Mouse (Mus musculus) gastrocnemius, adult 2 months (tissue): ENCODE data around the gene Asic1. TPM values are rescaled to one million over a fixed set of nuclear protein-coding genes. Genes with fewer than 3 reads are reported as not detected.
A peak's percentile ranks its signal among the peaks of the same experiment; 100 is the strongest.
"Not testable (repeated sequence)": the region's sequence is repeated elsewhere in the genome, so short reads cannot be mapped to it uniquely, and the experiment has no call there.

ENCODE experiments used
- DNase-seq: peaks from one replicate; pipeline ENCODE4 v3.0.0; 2022
- H3K27ac ChIP-seq: fragments of 200-600 bp; 2 replicates; pipeline ENCODE4 v1.8.1; 2022; ENCODE audit warnings: mild to moderate bottlenecking
- H3K4me3 ChIP-seq: fragments of 200-600 bp; 2 replicates; pipeline ENCODE4 v1.8.1; 2022; ENCODE audit warnings: mild to moderate bottlenecking, moderate library complexity
- CTCF ChIP-seq: fragments of 200-600 bp; IDR thresholded peaks from 2 replicates; pipeline ENCODE4 v1.8.1; 2022; ENCODE audit warnings: antibody characterized with exemption, mild to moderate bottlenecking, moderate library complexity
- intact Hi-C: fragments of 180-260 bp; cut with DNase I; formaldehyde crosslinking; loops from one replicate; pipeline ENCODE4 v1.15.1; 2025
- total RNA-seq, 2 experiments: library from RNA; stranded (reverse); gene quantifications; 2 replicates each; pipeline ENCODE4 v1.2.3; 2021

The Asic1 gene
- total RNA-seq, 2 experiments from 2014 or later = 0.31 TPM; not detected in 1

- Histone ChIP-seq H3K4me3 (peak overlapping the region; percentile 98), H3K27ac (peak overlapping the region; percentile 96)
- intact Hi-C loops = no loop called here
- no peak for TF ChIP-seq CTCF
- no peak for DNase-seq
Measured at GRCm38 (mm10) chr15:99721921-99722743, 52.0 kb downstream of the Asic1 start.

DNA sequence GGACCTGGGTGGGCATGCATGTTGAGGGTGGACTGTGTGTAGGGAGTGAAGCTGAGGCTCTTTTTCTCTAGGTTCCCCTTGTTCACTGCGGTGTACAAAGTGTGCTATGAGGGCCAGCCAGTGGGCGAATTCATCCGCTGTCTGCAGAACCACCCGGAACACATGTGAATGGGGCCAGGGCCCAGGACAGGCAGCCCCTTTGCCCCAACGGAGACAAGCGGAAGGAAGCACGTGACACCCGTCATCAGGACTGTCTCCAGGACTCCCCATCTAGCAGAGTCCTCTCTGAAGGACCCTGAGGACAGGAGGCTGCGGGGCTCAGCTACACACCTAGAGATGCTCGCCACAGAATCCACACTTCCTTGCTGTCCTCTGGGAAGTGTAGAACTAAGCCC is 52.9 kb downstream of the Asic1 start:
- DNase-seq = no peak
- no peak for TF ChIP-seq CTCF
- intact Hi-C loops = no loop called here
- Histone ChIP-seq H3K4me3 (peak overlapping the region; percentile 98), H3K27ac (peak overlapping the region; percentile 96)

DNA sequence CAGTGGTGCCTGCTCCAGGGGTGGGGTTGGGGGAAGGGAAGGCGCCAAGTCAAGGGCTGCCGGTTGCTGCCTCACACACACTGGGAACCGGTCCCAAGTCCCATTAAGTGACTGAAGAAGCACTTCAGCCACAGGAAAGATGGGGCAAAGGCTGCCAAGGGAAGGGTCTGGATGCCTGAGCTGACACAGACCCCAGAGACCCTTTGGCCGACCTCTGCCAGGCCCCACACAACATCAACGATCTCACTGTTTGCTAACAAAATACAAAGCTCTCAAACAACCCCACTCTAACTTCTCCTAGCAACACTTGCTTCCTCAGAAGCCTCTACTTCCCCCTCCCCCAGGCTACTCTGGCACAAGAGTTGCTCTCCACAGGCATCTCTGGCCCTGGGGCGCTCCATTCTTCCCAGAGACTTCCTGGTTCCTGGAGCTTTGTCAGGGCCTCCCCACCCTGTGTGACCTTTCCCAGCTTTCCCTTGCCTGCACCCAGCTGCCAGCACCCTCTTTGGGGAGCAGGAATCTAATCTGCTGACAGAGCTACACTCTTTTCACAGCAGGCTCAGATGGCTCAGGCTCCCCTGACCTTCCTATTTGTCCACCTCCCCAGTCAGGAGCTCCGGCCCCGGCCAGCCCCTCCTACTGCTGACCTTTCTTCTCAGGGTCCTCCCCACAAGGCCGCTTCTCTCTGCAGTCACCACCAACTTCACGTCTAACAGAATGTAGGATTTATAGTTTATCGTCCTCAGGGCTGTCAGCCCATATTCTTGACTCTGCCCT is 53.5 kb downstream of the Asic1 start:
- intact Hi-C loops = no loop called here
- H3K27ac ChIP-seq = peak overlapping the region; percentile 96
- TF ChIP-seq CTCF = no peak
- peak overlapping the region; percentile 98 for H3K4me3 ChIP-seq
- DNase-seq = peak; percentile 90

GRCm38 (mm10) chr15:99724292-99725021 is 54.3 kb downstream of the Asic1 start:
- Histone ChIP-seq H3K27ac (peak overlapping the region; percentile 96), H3K4me3 (peak overlapping the region; percentile 98)
- intact Hi-C loops = loop anchor here (5.0 kb wide), 1 partner anchor 178 kb away; no protein-coding TSS in a partner anchor
- DNase-seq = peak; percentile 90
- peak; percentile 64 for TF ChIP-seq CTCF

- DNase-seq = peak; percentile 94
- Histone ChIP-seq H3K27ac (peak within 1 kb of the TSS; percentile 96), H3K4me3 (peak within 1 kb of the TSS; percentile 98)
- peak; percentile 88 for TF ChIP-seq CTCF
- intact Hi-C loops = loop anchor here (5.0 kb wide), 1 partner anchor 177 kb away; no protein-coding TSS in a partner anchor
Measured at GRCm38 (mm10) chr15:99725341-99726155, 55.4 kb downstream of the Asic1 start, which contains the start of gene Cox14. Cox14 (plus strand) TSS chr15:99725618.

- H3K27ac ChIP-seq = peak overlapping the region; percentile 96
- DNase-seq = no peak
- no peak for TF ChIP-seq CTCF
- intact Hi-C loops = loop anchor here (5.0 kb wide), 1 partner anchor 176 kb away; no protein-coding TSS in a partner anchor
- peak overlapping the region; percentile 98 for H3K4me3 ChIP-seq
Measured at GRCm38 (mm10) chr15:99726549-99726948, 56.4 kb downstream of the Asic1 start.

DNA sequence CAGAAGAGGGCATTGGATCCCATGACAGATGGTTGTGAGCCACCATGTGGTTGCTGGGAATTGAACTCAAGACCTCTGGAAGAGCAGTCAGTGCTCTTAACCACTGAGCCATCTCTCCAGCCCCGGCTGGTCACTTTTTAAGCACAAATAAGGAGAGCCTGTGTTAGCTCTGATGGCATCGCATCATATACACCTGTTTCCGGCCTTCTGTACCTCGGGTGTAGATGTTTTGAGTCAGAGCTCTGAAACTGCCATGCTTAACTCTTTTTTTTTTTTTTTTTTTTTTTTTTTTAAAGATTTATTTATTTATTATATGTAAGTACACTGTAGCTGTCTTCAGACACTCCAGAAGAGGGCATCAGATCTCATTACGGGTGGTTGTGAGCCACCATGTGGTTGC is 56.9 kb downstream of the Asic1 start:
- Histone ChIP-seq H3K4me3 (peak overlapping the region; percentile 98), H3K27ac (peak overlapping the region; percentile 96; the same call in 1 of the 2 replicates)
- DNase-seq = not testable (repeated sequence)
- intact Hi-C loops = loop anchor here (5.0 kb wide), 1 partner anchor 175 kb away; no protein-coding TSS in a partner anchor

- Histone ChIP-seq H3K27ac (no peak overlapping the region), H3K4me3 (peak overlapping the region; percentile 15; the same call in 1 of the 2 replicates)
- no peak for DNase-seq
- TF ChIP-seq CTCF = no peak
- intact Hi-C loops = loop anchor here (5.0 kb wide), 1 partner anchor 175 kb away; no protein-coding TSS in a partner anchor
Measured at GRCm38 (mm10) chr15:99727525-99727924, 57.4 kb downstream of the Asic1 start.

DNA sequence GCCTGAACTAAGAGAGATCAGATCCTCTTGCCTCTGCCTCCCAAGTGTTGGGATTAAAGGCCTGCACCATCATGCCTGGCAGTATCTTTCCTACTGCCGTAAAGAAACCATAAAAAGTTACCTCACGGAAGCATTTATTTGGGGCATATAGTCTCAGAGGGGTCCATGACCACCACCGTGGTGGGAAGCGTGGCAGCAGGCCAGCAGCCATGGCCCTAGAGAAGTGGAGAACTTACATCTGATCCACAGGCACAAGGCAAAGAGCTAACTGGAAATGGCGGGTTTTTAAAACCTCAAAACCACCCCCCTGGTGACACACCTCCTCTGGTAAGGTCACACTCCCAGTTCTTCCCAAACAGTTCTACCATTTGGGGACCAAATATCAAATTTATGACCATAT is 58.0 kb downstream of the Asic1 start:
- DNase-seq = peak; percentile 39
- Histone ChIP-seq H3K4me3 (no peak overlapping the region), H3K27ac (no peak overlapping the region)
- intact Hi-C loops = loop anchor here (5.0 kb wide), 1 partner anchor 174 kb away; no protein-coding TSS in a partner anchor
- no peak for TF ChIP-seq CTCF

- H3K27ac ChIP-seq = no peak overlapping the region
- H3K4me3 ChIP-seq = no peak overlapping the region
- no peak for DNase-seq
- TF ChIP-seq CTCF = no peak
- intact Hi-C loops = loop anchor here (5.0 kb wide), 1 partner anchor 173 kb away; no protein-coding TSS in a partner anchor
Measured at GRCm38 (mm10) chr15:99729056-99729783, 59.1 kb downstream of the Asic1 start.

GRCm38 (mm10) chr15:99731167-99731566 is 61.0 kb downstream of the Asic1 start:
- DNase-seq = no peak
- Histone ChIP-seq H3K4me3 (no peak overlapping the region), H3K27ac (no peak overlapping the region)
- TF ChIP-seq CTCF = no peak
- intact Hi-C loops = no loop called here
